Mouse (Mus musculus): ENCODE measurements around the gene Dapk1. TPM values are rescaled to one million over a fixed set of nuclear protein-coding genes. Genes with fewer than 3 reads are reported as not detected.

The Dapk1 gene
- polyA plus RNA-seq, 1 experiment from 2014 or later: 8.2 TPM

DNA sequence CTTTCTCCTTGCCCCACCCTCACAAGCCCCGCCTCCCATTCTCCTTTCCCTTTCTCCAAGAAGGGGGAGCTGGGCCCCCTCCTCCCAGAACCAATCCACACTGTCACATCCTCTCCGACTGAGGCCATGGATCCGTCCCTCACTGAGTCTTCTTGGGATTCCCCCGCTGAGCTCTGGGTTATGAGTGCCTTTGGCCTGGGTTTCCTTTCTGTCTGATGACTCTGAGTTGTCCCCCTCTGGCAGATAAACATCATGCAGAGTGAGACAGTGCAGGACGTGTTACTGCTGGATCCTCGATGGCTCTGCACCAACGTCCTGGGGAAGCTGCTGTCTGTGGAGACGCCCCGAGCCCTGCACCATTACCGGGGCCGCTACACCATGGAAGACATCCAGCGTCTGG, 158.6 kb downstream of the Dapk1 start:
- WGBS: 80% methylated on average over 12 of the region's 12 CpGs
- H3K9me3 ChIP-seq: no peaks in the 10 kb centered on the region
- H3K4me2 ChIP-seq: no peak overlapping the region
- no peak overlapping the region for H3K27ac ChIP-seq (replicated peaks)
- H3K4me3 ChIP-seq: no peak overlapping the region
- no peak overlapping the region for H3K9ac ChIP-seq
- no peaks in the 10 kb centered on the region for H3K27me3 ChIP-seq (replicated peaks)
- ATAC-seq (ENCODE audit: extremely low read depth, insufficient number of reproducible peaks, low FRiP score, low TSS enrichment): no peak
- H3K4me1 ChIP-seq: no peaks in the 10 kb centered on the region
- peaks cover 30% of the 10 kb centered on the region for H3K36me3 ChIP-seq

DNA sequence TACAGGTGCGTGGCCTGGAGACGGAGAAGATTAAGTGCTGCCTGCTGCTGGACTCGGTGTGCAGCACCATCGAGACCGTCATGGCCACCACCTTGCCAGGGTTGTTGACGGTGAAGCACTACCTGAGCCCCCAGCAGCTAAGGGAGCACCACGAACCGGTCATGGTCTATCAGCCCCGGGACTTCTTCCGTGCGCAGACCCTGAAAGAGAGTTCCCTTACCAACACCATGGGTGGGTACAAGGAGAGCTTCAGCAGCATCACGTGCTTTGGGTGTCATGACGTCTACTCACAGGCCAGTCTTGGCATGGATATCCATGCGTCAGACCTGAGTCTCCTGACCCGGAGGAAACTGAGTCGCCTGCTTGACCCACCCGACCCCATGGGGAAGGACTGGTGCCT, 159.4 kb downstream of the Dapk1 start:
- Histone ChIP-seq H3K36me3 (peaks cover 30% of the 10 kb centered on the region), H3K4me1 (no peaks in the 10 kb centered on the region), H3K9ac (no peak overlapping the region), H3K4me3 (no peak overlapping the region), H3K27me3 (replicated peaks) (no peaks in the 10 kb centered on the region), H3K9me3 (no peaks in the 10 kb centered on the region), H3K27ac (replicated peaks) (no peak overlapping the region), H3K4me2 (no peak overlapping the region)
- no peak for ATAC-seq (ENCODE audit: extremely low read depth, insufficient number of reproducible peaks, low FRiP score, low TSS enrichment)
- WGBS: 90% methylated on average over 17 of the region's 17 CpGs

GRCm38 (mm10) chr13:60780534-60780933, 178.8 kb downstream of the Dapk1 start:
- 68% methylated on average over 3 of the region's 3 CpGs for WGBS
- no peak overlapping the region for H3K4me3 ChIP-seq
- H3K4me1 ChIP-seq: no peaks in the 10 kb centered on the region
- ATAC-seq (ENCODE audit: extremely low read depth, insufficient number of reproducible peaks, low FRiP score, low TSS enrichment): no peak
- H3K9ac ChIP-seq: no peak overlapping the region
- no peaks in the 10 kb centered on the region for H3K27me3 ChIP-seq (replicated peaks)
- H3K4me2 ChIP-seq: no peak overlapping the region
- no peaks in the 10 kb centered on the region for H3K36me3 ChIP-seq
- H3K27ac ChIP-seq (replicated peaks): no peak overlapping the region
- H3K9me3 ChIP-seq: no peaks in the 10 kb centered on the region

- no peak overlapping the region for H3K9ac ChIP-seq
- ATAC-seq (ENCODE audit: extremely low read depth, insufficient number of reproducible peaks, low FRiP score, low TSS enrichment): no peak
- no peaks in the 10 kb centered on the region for H3K27me3 ChIP-seq (replicated peaks)
- no peak overlapping the region for H3K27ac ChIP-seq (replicated peaks)
- no peaks in the 10 kb centered on the region for H3K9me3 ChIP-seq
- no peaks in the 10 kb centered on the region for H3K4me1 ChIP-seq
- WGBS: 70% methylated on average over 7 of the region's 7 CpGs
- H3K4me3 ChIP-seq: no peak overlapping the region
- H3K36me3 ChIP-seq: no peaks in the 10 kb centered on the region
- no peak overlapping the region for H3K4me2 ChIP-seq
These were observed 181.6 kb downstream of the Dapk1 start for GRCm38 (mm10) chr13:60783301-60783700.

GRCm38 (mm10) chr13:60786264-60786663, 184.5 kb downstream of the Dapk1 start, which contains the start of gene BC051665:
Gene BC051665, minus strand, starts transcription at chr13:60786364.
- Histone ChIP-seq H3K9ac (no peak within 1 kb of the TSS), H3K4me1 (no peaks in the 10 kb centered on the region), H3K9me3 (no peaks in the 10 kb centered on the region), H3K4me2 (no peak within 1 kb of the TSS), H3K27me3 (replicated peaks) (no peaks in the 10 kb centered on the region), H3K36me3 (no peaks in the 10 kb centered on the region), H3K27ac (replicated peaks) (no peak within 1 kb of the TSS), H3K4me3 (no peak within 1 kb of the TSS)
- ATAC-seq (ENCODE audit: extremely low read depth, insufficient number of reproducible peaks, low FRiP score, low TSS enrichment): no peak

- ATAC-seq (ENCODE audit: extremely low read depth, insufficient number of reproducible peaks, low FRiP score, low TSS enrichment): no peak
- Histone ChIP-seq H3K27me3 (replicated peaks) (no peaks in the 10 kb centered on the region), H3K27ac (replicated peaks) (no peak overlapping the region), H3K4me1 (no peaks in the 10 kb centered on the region), H3K9me3 (no peaks in the 10 kb centered on the region), H3K4me2 (no peak overlapping the region), H3K4me3 (no peak overlapping the region), H3K9ac (no peak overlapping the region), H3K36me3 (no peaks in the 10 kb centered on the region)
- 65% methylated on average over 1 of the region's 1 CpGs for WGBS
These were observed 187.7 kb downstream of the Dapk1 start for GRCm38 (mm10) chr13:60789466-60789865.

- no peak within 1 kb of the TSS for H3K9ac ChIP-seq
- H3K27ac ChIP-seq (replicated peaks): no peak within 1 kb of the TSS
- no peaks in the 10 kb centered on the region for H3K9me3 ChIP-seq
- no peak for ATAC-seq (ENCODE audit: extremely low read depth, insufficient number of reproducible peaks, low FRiP score, low TSS enrichment)
- H3K27me3 ChIP-seq (replicated peaks): no peaks in the 10 kb centered on the region
- H3K4me2 ChIP-seq: no peak within 1 kb of the TSS
- no peaks in the 10 kb centered on the region for H3K36me3 ChIP-seq
- no peak within 1 kb of the TSS for H3K4me3 ChIP-seq
- H3K4me1 ChIP-seq: no peaks in the 10 kb centered on the region
- 64% methylated on average over 1 of the region's 1 CpGs for WGBS
These were observed 201.0 kb downstream of the Dapk1 start, which contains the start of gene Ctsll3 for GRCm38 (mm10) chr13:60802749-60803148. Gene Ctsll3, minus strand, starts transcription at chr13:60802849.

DNA sequence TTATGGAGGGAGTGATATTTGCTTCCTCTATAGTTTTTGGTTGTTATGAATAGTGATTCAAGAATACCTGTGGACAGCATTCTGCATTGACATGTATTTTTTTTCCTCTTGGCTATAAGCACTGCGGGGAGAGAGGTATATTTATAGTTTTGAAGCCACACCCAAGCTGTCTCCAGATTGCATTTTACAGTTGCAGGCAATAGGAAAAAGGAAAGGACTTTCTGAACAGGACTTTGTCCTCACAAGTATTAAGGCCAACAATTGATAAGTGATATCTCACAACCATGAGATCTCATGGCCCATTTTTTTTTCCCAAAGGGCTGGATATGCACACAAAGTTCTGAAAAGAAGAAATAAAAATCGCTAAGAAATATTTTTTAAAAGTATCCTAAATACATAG, 207.9 kb downstream of the Dapk1 start:
- H3K36me3 ChIP-seq: no peaks in the 10 kb centered on the region
- H3K9me3 ChIP-seq: no peaks in the 10 kb centered on the region
- no peak overlapping the region for H3K4me3 ChIP-seq
- H3K4me2 ChIP-seq: no peak overlapping the region
- H3K27ac ChIP-seq (replicated peaks): no peak overlapping the region
- 32% methylated on average over 2 of the region's 2 CpGs for WGBS
- no peak for ATAC-seq (ENCODE audit: extremely low read depth, insufficient number of reproducible peaks, low FRiP score, low TSS enrichment)
- no peaks in the 10 kb centered on the region for H3K27me3 ChIP-seq (replicated peaks)
- H3K9ac ChIP-seq: no peak overlapping the region
- H3K4me1 ChIP-seq: no peaks in the 10 kb centered on the region

- Histone ChIP-seq H3K27ac (replicated peaks) (no peak overlapping the region), H3K9me3 (no peaks in the 10 kb centered on the region), H3K4me2 (no peak overlapping the region), H3K9ac (no peak overlapping the region), H3K36me3 (no peaks in the 10 kb centered on the region), H3K4me3 (no peak overlapping the region), H3K4me1 (no peaks in the 10 kb centered on the region), H3K27me3 (replicated peaks) (no peaks in the 10 kb centered on the region)
- no peak for ATAC-seq (ENCODE audit: extremely low read depth, insufficient number of reproducible peaks, low FRiP score, low TSS enrichment)
- 49% methylated on average over 6 of the region's 6 CpGs for WGBS
These were observed 211.0 kb downstream of the Dapk1 start for GRCm38 (mm10) chr13:60812768-60813167.

Other genes starting within 250 kb of the Dapk1 start
- not detected in 2 replicates for gene BC051665, start 184.4 kb downstream of the Dapk1 start, polyA plus RNA-seq (2015; fragmentation: Nextera tagmentation; extraction: Ambion mirVana)
- gene Ctsll3, start 200.9 kb downstream of the Dapk1 start, polyA plus RNA-seq (2015; fragmentation: Nextera tagmentation; extraction: Ambion mirVana): not detected in 2 replicates

Measured in heart, embryonic 13.5 days (tissue).